Mouse (Mus musculus): Measurements from ENCODE around the gene Dqx1. TPM values are rescaled to one million over a fixed set of nuclear protein-coding genes. Genes with fewer than 3 reads are reported as not detected.
A peak's percentile ranks its signal among the peaks of the same experiment; 100 is the strongest.

Gene Dqx1
- polyA plus RNA-seq, 1 experiment from 2014 or later: 4.0 TPM

MicroRNAs within 50 kb of the gene (microRNA counts, 519-probe panel; counts per million panel counts)
- microRNA mmu-miR-3470a+mmu-miR-3470b: 2,163 counts per million, percentile 22 among the panel's probes with 10 or more counts

Small RNA genes lying within 50 kb of the gene (microRNA-seq; reads per million reads assigned to microRNA genes)
- gene Mir3470a (not detected), gene Mir7040 (not detected)

Other genes starting within 250 kb of the Dqx1 start
- gene Sema4f, start 118.1 kb upstream of the Dqx1 start, polyA plus RNA-seq (2015; fragmentation: Nextera tagmentation; extraction: Ambion mirVana): 1.3 and 2.1 TPM in 2 replicates
- 0.24 and 0.43 TPM in 2 replicates for gene M1ap, start 110.9 kb upstream of the Dqx1 start, polyA plus RNA-seq (2015; fragmentation: Nextera tagmentation; extraction: Ambion mirVana)
- 13.7 and 14.7 TPM in 2 replicates for gene Dok1, start 24.4 kb upstream of the Dqx1 start, polyA plus RNA-seq (2015; fragmentation: Nextera tagmentation; extraction: Ambion mirVana)
- 18.0 and 21.6 TPM in 2 replicates for gene Loxl3, start 23.7 kb upstream of the Dqx1 start, polyA plus RNA-seq (2015; fragmentation: Nextera tagmentation; extraction: Ambion mirVana)
- 196 and 221 TPM in 2 replicates for gene Aup1, start 3.3 kb upstream of the Dqx1 start, polyA plus RNA-seq (2015; fragmentation: Nextera tagmentation; extraction: Ambion mirVana)
- gene Htra2, start 2.6 kb upstream of the Dqx1 start, polyA plus RNA-seq (2015; fragmentation: Nextera tagmentation; extraction: Ambion mirVana): 83.9 and 87.5 TPM in 2 replicates
- gene Tlx2, start 12.4 kb downstream of the Dqx1 start, polyA plus RNA-seq (2015; fragmentation: Nextera tagmentation; extraction: Ambion mirVana): 0.69 and 3.6 TPM in 2 replicates
- gene Pcgf1, start 20.0 kb downstream of the Dqx1 start, polyA plus RNA-seq (2015; fragmentation: Nextera tagmentation; extraction: Ambion mirVana): 36.5 and 37.8 TPM in 2 replicates
- gene Lbx2, start 28.5 kb downstream of the Dqx1 start, polyA plus RNA-seq (2015; fragmentation: Nextera tagmentation; extraction: Ambion mirVana): 7.5 and 9.6 TPM in 2 replicates
- gene Ccdc142, start 43.8 kb downstream of the Dqx1 start, polyA plus RNA-seq (2015; fragmentation: Nextera tagmentation; extraction: Ambion mirVana): 2.7 and 3.3 TPM in 2 replicates
- gene Gm42688, start 43.8 kb downstream of the Dqx1 start, polyA plus RNA-seq (2015; fragmentation: Nextera tagmentation; extraction: Ambion mirVana): 2.9 and 3.0 TPM in 2 replicates
- gene Mrpl53, start 51.2 kb downstream of the Dqx1 start, polyA plus RNA-seq (2015; fragmentation: Nextera tagmentation; extraction: Ambion mirVana): 134 and 147 TPM in 2 replicates
- gene Mogs, start 57.7 kb downstream of the Dqx1 start, polyA plus RNA-seq (2015; fragmentation: Nextera tagmentation; extraction: Ambion mirVana): 56.3 and 58.9 TPM in 2 replicates
- gene Wbp1, start 63.7 kb downstream of the Dqx1 start, polyA plus RNA-seq (2015; fragmentation: Nextera tagmentation; extraction: Ambion mirVana): 132 and 144 TPM in 2 replicates
- gene Ino80b, start 67.6 kb downstream of the Dqx1 start, polyA plus RNA-seq (2015; fragmentation: Nextera tagmentation; extraction: Ambion mirVana): 15.9 and 17.1 TPM in 2 replicates
- 31.5 and 33.7 TPM in 2 replicates for gene Rtkn, start 77.6 kb downstream of the Dqx1 start, polyA plus RNA-seq (2015; fragmentation: Nextera tagmentation; extraction: Ambion mirVana)
- 6.6 and 8.3 TPM in 2 replicates for gene Wdr54, start 98.6 kb downstream of the Dqx1 start, polyA plus RNA-seq (2015; fragmentation: Nextera tagmentation; extraction: Ambion mirVana)
- 1.6 and 2.4 TPM in 2 replicates for gene 1700003E16Rik, start 98.6 kb downstream of the Dqx1 start, polyA plus RNA-seq (2015; fragmentation: Nextera tagmentation; extraction: Ambion mirVana)
- 89.2 and 93.9 TPM in 2 replicates for gene Dctn1, start 108.1 kb downstream of the Dqx1 start, polyA plus RNA-seq (2015; fragmentation: Nextera tagmentation; extraction: Ambion mirVana)
- gene Slc4a5, start 162.0 kb downstream of the Dqx1 start, polyA plus RNA-seq (2015; fragmentation: Nextera tagmentation; extraction: Ambion mirVana): 0.44 and 0.59 TPM in 2 replicates

All from kidney, embryonic 15.5 days (tissue).